Mouse (Mus musculus) c-Kit-positive CD71-positive TER-119-positive erythroid progenitor cells, embryonic 14.5 days (primary cell): Measurements from ENCODE around the gene Gm12216.
"Not testable (repeated sequence)": the region's sequence is repeated elsewhere in the genome, so short reads cannot be mapped to it uniquely, and the experiment has no call there.

ENCODE experiments used
- DNase-seq: peaks from one replicate; pipeline ENCODE4 v3.0.0-alpha.2; 2013; ENCODE audit warnings: low spot score

Gene Gm12216

DNA sequence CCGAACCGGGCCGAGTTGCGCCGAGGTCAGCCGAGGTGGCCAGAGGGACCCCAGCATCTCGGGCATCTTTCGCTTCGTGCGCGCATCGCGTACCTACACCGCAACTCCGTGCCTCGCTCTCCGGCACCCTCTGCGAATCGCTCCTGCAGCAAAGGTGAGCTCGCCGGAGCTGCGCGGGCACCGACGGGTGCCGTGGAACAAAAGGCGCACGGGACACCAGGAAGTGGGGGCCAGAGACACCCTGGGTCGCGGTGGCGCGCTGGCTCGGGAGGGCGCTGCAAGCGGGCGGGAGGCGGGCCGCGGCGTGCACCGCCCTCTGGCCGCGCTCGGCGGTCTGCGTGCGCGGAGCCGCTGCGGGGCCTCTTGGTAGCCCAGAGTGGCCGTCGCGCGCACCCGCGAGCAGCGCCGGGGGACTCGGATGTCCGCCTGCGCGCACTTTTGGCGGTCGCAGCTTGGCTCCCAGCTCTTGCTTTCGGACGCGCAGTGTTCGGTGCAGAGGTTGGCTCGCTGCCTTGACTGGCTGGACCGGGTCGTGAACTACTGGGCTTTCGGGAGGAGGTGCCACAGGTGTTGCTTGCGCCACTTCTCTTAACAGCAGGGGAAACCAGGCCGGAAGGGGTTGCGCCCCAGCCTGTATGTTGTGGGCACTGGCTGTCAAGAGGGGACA, 88.8 kb downstream of the Gm12216 start:
- no peak for DNase-seq

DNA sequence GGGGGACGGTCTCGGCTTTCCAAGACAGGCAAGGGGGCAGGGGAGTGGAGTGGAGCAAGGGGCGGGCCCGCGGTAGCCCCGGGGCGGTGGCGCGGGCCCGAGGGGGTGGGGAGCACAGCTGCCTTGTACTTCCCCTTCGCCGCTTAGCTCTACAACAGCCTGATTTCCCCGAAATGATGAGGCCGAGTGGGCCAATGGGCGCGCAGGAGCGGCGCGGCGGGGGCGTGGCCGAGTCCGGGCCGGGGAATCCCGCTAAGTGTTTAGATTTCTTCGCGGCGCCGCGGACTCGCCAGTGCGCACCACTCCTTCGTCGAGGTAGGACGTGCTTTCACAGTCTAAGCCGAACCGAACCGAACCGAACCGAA, 89.3 kb downstream of the Gm12216 start, which contains the start of gene Irf1:
Gene Irf1, plus strand, starts transcription at position 255 of the 365 bp plus-strand sequence.
- DNase-seq: peak; percentile 79

DNA sequence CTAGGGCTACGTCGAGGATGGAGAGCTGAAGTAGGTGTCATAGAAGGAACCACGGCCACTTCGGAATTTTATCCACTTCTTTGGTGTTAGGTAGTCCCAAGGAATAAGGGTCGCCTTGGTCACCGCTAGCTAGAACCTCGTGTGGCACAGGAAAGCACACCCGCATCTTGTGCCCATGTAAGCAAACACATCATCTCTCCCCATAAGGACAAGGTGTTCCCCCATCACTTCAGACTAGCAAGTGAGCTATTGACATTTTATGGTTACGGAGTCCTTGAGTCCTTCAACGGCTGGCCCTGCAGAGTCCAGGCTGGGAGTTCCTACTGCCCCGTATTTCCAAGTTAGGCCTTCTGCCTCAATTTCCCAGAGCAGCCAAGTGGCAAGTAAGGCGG, 89.9 kb downstream of the Gm12216 start:
- no peak for DNase-seq

DNA sequence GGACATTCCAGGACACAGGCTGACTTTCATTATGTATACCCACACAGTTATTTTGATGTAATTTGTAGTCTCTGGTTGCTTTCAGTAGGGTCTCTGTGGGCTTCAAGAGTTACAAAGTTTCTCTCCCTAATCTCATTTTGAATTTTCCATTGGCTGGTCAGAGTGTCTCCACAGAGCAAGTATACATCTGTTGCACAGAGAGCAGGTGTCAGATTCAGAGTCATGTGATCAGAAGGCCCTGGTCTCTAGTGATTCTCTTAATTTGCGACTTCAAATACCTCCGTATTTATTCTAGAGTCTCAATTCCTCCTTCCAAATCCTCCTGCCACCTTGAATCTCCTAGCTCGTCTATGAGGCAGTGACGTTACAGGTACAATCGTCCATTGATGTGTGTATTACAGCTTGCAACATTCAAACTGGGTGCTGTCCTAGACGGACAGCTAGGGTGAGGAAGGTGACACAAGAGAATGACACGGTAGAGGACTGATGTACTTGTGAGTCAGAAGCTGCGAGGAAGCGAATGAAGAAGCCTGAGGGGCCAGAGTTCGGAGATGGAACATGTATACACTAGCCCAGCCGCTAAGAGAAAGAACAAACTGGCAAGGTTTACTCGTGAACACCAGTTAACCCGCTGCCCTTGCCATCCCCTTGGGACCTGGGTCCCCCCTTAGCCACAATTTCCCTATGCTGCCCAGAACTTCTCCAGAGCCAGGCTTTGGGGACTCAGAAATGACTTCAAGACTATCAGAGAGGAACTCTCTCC, 90.5 kb downstream of the Gm12216 start:
- no peak for DNase-seq

DNA sequence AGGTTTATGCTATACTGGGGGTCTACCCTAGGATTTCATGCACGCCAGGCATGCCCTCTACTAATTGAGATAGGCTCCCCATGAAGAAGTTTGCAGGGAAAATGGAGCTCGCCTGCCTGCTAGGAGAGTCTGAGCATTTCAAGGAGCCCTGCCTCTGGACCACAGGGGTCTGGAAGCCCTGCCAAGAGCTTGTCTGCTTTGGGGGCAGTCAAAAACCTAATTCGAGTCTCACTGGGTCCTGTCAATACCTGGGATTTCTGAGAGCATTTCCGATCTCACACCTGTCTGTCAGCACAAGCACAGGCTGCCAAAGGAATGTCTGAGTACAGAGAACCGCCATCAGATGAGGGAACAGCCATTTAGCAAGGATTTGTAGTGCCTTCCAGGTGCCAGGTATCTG, 94.5 kb downstream of the Gm12216 start:
- no peak for DNase-seq

DNA sequence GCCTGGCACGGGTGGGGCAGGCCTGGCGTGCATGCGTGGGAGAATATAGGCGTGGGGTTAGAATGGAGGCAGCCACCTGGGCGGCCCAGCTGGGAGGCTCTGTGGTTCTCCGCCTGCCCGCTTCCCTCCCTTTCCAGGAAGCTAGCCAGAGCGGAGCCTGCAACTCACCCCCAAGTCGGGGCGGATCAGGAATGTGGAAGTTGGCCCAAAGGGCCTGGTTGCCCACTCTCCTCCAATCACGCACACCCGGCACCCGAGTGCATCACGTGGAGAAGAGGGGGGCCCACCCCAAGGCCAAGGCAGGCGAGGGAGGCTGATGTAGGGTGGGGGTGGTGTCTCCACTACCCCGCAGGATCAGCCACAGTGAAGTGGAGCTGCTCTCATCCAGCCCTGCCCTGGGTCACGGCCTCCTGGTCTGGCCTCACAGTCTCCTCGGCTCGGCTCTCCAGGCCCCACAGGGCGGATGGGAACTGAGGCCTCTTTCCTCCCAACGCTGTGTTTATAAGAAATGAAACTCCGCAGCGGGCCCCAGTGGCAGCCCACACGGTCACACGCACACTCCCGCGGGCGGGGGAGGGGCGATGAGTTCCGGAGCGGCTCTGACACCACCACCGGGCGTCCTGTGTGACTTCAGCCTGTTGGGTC, 95.4 kb downstream of the Gm12216 start:
- peak; percentile 49 for DNase-seq

DNA sequence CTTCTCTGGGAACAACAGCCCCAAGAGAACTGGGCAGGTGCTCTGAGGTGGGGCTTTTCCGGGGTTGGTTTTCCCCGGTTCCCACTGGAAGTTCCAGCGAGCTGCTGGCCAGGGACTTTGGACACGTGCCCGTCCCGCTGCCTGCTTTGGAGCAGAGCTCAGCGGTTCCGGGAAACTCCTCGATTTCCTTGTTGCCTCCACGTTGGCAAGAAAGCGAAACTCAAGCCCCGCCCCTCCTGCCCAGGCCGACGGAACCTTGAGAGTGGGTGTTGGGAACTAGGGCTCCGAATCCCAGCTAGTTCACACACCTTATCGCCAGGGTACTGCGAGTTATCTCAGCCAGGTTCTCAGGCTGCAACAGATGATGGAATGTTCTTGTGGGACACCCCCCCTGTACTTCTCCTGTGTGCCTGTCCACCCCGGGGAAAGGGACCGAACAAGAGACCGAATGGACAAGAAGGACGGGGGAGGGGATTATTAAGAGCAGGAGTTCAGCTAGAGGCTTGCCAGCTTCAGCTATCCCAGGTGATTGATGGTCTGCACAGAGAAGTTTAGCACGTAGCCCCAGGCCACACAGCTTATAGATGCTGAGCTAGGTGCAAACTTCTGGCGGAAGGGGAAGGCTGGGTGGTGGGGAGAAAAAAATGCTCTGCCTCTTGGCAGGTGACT, 96.1 kb downstream of the Gm12216 start:
- DNase-seq: peak; percentile 31

DNA sequence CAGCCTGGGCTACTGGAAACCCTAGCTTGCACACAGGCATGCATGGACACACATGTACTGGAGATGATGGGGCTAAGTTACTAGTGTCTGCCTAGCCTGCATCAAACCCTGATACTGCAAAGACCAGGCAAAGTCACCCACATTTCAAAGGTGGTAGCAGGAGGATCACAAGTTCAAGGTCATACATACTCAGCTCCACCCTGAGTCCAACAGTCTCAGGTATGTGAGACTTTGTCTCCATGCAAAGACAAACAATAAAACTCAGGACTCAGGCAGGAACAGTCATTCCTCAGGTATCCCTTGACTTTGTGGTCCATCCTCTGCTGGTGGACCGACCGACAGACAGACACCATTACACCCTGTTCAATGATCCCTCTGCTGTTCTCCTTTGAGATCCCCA, 96.6 kb downstream of the Gm12216 start:
- no peak for DNase-seq

DNA sequence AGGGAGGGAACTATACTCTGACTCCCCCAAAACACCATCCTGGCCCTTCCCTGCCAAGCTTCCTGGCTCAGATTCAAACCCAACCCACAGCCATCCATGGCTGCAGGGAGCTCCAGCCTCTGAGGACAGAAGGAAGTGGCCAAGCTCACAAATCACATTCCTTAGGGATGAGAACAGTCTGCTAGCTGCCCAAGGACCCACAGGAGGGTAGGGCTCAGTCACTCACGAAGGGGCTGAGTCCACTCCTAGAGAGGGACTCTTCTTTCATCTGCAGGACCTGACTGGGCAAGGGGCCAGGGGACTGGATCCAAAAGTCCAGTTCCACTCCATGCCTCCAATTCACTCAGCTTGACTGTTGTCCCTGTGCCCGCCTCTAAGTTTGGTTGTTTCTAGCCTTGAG, 97.2 kb downstream of the Gm12216 start:
- no peak for DNase-seq

DNA sequence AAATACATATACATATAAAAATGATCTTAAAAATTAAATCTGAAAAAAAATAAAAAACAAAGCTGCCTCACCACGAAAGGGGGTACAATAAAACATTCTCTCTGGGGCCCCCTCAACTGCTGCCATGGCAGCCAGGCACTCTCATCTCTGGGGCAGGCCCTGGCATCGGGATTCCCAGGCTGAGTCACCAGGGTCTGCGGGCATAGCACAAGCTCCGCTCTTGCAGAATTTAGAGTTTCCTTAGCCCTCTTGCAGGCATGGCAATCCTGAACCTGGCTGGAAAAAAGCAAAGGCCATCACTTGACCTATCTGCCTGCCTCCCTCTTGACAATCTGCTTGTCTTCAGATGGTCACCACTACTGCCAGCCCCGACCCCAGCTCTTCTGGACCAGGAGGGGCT, 97.8 kb downstream of the Gm12216 start:
- no peak for DNase-seq

DNA sequence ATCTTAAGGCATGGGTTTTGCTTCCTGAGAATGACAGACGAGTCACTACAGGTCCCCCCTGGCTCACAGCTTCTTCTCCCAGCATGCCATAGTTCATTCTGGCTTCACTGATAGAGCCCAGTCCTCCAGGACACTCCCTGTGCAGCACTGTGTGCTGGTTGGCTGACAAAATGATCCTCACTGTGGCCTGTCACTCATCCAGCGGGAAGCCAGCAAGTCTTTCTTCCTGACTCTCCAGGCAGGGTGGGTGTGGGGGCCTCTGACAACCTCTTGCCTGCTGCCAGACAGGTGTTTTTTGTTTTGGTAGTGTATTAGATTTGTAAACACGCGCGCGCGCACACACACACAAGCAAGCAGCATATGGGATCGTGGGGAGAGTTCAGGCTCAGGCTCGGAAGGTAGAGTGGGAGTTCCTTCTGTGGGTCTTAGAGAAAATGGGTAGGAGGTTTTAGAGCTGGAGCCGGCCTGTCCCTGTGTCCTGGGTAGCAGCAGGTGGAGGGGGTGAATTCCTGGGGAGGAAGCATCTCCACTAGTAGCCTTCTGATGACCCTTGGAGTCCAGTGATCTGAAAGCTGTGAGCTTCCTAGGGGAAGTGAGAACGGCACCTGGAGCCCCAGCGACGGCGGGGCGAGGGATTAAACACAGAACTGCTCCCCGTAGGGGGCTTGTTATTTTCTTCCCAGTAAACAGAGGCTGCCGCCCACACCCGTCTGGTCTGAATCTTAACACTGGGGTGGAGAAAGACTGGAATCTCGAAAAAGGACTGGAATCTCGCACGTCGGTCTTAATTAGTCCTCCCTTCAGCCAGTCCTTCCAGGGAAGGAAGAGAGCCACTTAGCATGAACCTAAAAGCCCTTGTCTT, 99.3 kb downstream of the Gm12216 start:
- DNase-seq: no peak

DNA sequence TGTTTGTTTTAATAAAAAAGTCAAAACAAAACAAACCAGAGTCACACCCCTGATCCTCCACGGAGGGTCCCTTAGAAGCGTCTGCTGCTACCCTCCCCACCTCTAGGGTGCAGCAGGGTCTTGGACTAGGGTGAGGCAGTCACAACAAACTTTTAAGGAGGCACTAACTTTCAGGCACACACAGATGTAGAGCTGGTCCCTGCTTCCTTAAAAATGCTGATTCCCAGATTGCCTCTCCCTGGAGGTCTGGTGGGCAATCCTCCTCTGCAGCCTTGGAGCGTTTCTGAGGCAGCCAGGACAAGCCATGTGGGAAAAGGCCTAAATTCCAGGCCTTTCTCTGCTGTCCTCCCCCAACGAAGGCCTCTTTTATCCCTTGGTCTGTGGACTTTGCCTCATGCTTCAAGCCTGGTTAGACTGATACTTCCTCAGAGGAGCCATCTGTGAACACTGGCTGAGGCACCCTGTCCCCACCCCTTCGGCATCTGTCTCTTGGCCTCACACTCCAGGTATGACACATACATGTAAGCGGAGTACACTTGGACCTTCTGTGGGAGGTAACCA, 100.2 kb downstream of the Gm12216 start:
- no peak for DNase-seq

DNA sequence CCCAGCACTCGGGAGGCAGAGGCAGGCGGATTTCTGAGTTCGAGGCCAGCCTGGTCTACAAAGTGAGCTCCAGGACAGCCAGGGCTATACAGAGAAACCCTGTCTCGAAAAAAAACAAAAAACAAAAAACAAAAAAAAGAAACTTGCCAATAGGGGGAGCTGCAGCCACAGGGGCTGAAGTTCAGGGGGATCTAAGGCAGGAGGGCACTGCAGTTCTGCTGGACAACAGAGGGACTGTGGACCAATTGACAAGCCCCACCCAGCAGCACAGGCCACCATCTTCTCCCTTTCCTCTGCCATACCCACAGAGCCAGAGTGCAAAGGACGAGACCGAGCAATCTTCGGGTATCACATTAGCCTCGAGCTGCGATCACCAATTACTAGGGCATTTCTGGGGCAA, 101.0 kb downstream of the Gm12216 start:
- DNase-seq: not testable (repeated sequence)

DNA sequence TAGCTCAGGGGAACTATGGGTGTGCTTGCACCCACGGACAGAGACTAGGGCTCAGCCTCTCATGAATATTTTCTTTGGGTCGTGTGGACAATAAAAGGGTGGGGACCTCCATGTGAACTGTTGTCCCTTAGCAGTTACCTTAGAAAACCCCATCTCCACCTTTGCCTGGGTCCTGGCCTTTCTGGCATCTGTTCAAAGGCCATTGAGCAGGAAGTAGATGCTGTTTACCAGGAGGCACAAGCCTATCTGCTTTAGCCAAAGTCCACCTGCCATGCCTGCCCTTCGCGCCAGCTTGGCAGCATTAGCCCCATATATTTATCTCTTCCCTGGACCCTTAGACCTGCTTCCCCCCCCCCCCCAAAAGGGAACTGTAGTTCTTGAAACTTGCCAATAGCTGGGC, 101.4 kb downstream of the Gm12216 start:
- DNase-seq: no peak

DNA sequence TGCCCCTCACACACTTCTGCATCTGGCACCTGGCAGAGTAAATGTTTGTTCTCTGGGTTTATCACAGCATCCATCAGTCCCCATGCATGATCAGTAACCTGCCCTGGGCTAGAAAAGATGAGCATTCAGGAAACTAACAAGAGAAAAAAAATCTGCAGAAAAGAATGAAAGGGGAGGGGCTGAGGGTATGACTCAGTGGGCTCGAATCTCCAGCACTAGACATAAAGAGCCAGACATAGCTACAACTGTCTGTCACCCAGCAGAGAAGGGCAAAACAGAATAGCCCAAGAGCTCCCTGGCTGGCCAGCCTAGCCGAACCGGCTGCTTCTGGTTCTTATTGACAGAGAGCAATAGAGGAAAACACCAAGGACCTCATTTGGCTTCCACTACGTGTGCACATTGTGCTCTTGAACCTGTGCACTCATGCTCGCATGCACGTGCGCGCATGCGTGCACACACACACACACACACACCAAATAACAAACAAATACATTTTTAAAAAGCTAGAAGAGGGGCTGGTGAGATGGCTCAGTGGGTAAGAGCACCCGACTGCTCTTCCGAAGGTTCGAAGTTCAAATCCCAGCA, 104.0 kb downstream of the Gm12216 start:
- no peak for DNase-seq

DNA sequence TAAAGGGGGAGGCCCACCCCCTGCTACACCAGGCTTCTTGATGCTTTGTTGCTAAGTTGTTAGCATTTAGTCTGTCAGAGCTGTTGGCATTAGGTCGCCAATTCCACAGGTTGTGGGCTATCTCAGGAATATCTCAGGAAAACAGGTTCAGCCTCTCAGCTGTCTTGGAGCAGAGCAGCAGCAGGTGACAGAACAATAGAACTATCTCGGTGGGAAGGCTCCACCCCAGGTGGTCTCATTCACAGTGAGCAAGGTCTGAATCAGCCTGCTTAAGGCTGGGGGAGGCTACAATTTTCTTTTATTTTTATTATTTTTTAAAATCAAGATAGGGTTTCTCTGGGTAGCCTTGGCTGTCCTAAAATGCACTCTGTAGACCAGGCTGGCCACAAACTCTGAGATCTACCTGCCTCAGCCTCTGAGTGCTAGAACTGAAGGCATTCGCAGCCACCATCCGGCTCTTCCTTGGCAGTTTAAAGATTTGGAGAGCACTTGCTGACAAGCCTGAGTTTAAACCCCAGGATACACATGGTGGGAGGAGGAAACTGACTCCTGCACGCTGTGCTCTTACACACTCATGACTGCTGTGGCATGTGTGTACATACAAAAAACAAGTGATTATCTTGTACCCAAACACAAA, 109.2 kb downstream of the Gm12216 start:
- DNase-seq: no peak

DNA sequence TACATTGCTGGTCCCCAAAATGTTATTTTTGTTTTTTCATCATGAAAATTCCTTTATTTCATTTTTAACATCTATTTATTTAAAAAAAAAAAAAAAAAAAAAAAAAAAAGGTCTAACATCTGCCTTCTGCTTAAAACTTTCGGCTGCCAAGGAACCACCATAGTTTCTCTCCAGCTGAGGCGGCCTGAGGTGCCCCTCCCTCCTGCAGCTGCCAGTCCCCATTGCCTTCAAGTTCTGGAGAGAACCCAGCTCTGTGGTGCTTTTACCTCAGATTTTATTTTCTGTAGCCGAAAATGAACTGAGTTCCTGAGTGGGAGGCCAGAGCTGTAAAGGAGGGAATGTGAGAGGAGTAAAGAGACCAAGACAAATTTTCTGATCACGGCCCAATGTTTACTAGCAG, 109.8 kb downstream of the Gm12216 start:
- no peak for DNase-seq

DNA sequence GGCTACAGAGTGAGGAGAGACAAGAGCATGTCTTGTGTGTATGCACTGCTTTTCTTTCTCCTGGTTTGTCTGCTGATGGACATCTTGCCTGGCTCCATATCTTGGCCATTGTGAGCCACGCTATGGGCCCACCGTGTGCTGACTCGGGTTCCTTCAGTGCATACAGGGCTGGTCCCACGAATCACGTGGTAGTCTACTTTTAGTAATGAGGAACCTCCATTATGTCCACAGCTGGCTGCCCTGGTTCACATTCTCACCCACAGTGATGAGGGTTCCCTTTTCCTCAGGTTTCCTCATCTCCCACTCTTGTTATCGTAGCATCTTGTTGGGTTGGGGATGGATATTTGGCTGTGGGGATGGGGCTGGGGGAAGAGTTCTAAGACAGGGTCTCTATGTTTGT, 110.4 kb downstream of the Gm12216 start:
- DNase-seq: no peak

DNA sequence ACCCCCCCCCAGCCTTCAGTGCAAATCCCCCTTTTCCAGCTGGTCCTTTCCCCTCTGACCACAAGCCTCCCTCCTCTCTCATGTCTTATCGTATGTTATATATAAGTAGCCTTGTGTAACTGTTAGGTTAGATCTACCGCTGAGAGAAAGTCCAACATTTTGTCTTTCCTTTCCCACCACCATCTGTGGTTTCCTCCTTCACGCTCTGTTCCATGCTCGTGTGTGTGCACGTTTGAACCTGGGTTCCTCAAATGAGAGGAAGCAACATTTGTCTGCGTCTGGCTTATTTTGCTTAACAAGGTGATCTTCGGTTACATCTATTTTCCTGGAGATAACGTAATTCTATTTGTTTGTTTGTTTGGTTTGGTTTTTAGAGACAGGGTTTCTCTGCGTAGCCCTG, 111.1 kb downstream of the Gm12216 start:
- DNase-seq: no peak

DNA sequence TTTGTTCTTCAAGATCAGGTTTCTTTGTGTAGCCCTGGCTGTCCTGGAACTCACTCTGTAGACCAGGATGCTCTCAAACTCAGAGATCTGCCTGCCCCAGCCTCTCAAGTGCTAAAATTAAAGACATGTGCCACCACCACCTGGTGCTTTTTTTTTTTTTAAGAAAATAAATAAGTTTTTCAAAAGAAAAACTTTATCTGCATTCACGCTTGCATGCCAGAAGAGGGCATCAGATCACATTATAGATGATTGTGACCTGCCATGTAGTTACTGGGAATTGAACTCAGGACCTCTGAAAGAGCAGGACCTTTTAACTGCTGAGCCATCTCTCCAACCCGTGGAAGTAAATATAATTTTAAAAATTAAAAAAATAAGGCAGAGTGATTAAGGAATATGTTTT, 113.8 kb downstream of the Gm12216 start:
- no peak for DNase-seq

DNA sequence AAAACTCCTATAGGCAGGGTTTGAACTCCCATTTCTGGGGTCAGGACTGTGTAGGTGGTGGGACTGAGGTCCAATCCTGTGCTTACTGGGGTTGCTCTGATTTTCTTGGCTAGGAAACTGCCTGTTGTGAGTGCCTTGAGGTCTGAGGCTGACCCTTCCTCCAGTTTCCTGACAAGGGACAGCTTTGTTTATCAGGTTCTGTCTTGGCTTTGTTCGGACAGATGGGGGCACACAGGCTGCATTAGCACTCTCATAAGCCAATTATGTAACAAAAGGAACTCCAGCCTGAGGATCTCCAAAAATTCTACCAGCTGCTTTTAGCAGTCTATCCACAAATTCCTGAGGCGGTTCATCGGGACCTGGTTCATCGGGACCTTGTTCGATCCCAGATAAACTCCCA, 116.7 kb downstream of the Gm12216 start:
- no peak for DNase-seq
